Mouse (Mus musculus) kidney, embryonic 14.5 days (tissue): ENCODE data around the gene Eml4. TPM values are rescaled to one million over a fixed set of nuclear protein-coding genes. Genes with fewer than 3 reads are reported as not detected.

Experiments used
- polyA plus RNA-seq: library from polyadenylated mRNA; unstranded; fragments of >200 nt; fragmentation: Nextera tagmentation; extraction: Ambion mirVana; gene quantifications from 2 replicates; pipeline ENCODE4 v1.2.1, GENCODE M21; 2014

Eml4 gene
- polyA plus RNA-seq, 1 experiment from 2014 or later: 54.7 TPM

Other genes with a start within 250 kb of the Eml4 start
- gene Pkdcc, start 135.6 kb upstream of the Eml4 start, polyA plus RNA-seq: 48.7 and 82.9 TPM in 2 replicates
- gene Cox7a2l, start 166.4 kb downstream of the Eml4 start, polyA plus RNA-seq: 199 and 214 TPM in 2 replicates